Mouse (Mus musculus) macrophage (primary cell): ENCODE measurements around the gene Rabl3. TPM values are rescaled to one million over a fixed set of nuclear protein-coding genes. Genes with fewer than 3 reads are reported as not detected.

Experiments used
- polyA plus RNA-seq: library from polyadenylated mRNA; stranded (reverse); fragments of 250-400 nt; gene quantifications from 3 replicates; pipeline ENCODE4 v1.2.4, GENCODE M21; 2018; ENCODE audit warnings: inconsistent platforms

The Rabl3 gene
- polyA plus RNA-seq, 1 experiment from 2014 or later: 12.1 TPM

Other genes with a start within 250 kb of the Rabl3 start
- not detected in 3 replicates for gene Stxbp5l, start 154.9 kb upstream of the Rabl3 start, polyA plus RNA-seq
- 8.0 to 13.3 TPM (median 8.3 TPM) in 3 replicates for gene Gtf2e1, start 96 bp upstream of the Rabl3 start, polyA plus RNA-seq
- gene Hgd, start 40.3 kb downstream of the Rabl3 start, polyA plus RNA-seq: not detected in 3 replicates
- 19.4 to 30.2 TPM (median 23.6 TPM) in 3 replicates for gene Ndufb4, start 114.6 kb downstream of the Rabl3 start, polyA plus RNA-seq
- gene Fstl1, start 237.0 kb downstream of the Rabl3 start, polyA plus RNA-seq: 0.13 to 0.72 TPM (median 0.71 TPM) in 3 replicates